Mouse (Mus musculus): ENCODE measurements around the gene Dnah17. TPM values are rescaled to one million over a fixed set of nuclear protein-coding genes. Genes with fewer than 3 reads are reported as not detected.

Gene Dnah17
- polyA plus RNA-seq, 1 experiment from 2014 or later, result 0.14 TPM

GRCm38 (mm10) chr11:118164566-118164965 lies 34.1 kb upstream of the Dnah17 start:
- Histone ChIP-seq H3K27me3 (replicated peaks; ENCODE audit: control insufficient read depth, insufficient read depth, low read length) (no peaks in the 10 kb centered on the region), H3K4me1 (replicated peaks; ENCODE audit: control insufficient read depth, insufficient read depth, low read length) (peaks cover 17% of the 10 kb centered on the region), H3K36me3 (ENCODE audit: control insufficient read depth, insufficient read depth, low read length) (peaks cover 55% of the 10 kb centered on the region), H3K27ac (ENCODE audit: low read depth) (peak overlapping the region; percentile 73; the same call in 1 of the 2 replicates), H3K4me2 (ENCODE audit: low read length) (no peak overlapping the region), H3K9me3 (ENCODE audit: control insufficient read depth, low read length) (no peaks in the 10 kb centered on the region), H3K4me3 (ENCODE audit: low read depth, low read length) (no peak overlapping the region), H3K9ac (ENCODE audit: low read length) (no peak overlapping the region)
- 78% methylated on average over 8 of the region's 8 CpGs for WGBS
- DNase-seq (ENCODE audit: low spot score) (no peak), ATAC-seq (replicated peaks; ENCODE audit: low FRiP score, low TSS enrichment, low read depth) (no peak)

- no peak overlapping the region for H3K27ac ChIP-seq (ENCODE audit: low read depth)
- H3K9ac ChIP-seq (ENCODE audit: low read length), result no peak overlapping the region
- H3K27me3 ChIP-seq (replicated peaks; ENCODE audit: control insufficient read depth, insufficient read depth, low read length), result no peaks in the 10 kb centered on the region
- ATAC-seq (replicated peaks; ENCODE audit: low FRiP score, low TSS enrichment, low read depth) (no peak), DNase-seq (ENCODE audit: low spot score) (no peak)
- no peak overlapping the region for H3K4me2 ChIP-seq (ENCODE audit: low read length)
- WGBS, result 37% methylated on average over 10 of the region's 10 CpGs
- peaks cover 36% of the 10 kb centered on the region for H3K36me3 ChIP-seq (ENCODE audit: control insufficient read depth, insufficient read depth, low read length)
- H3K4me3 ChIP-seq (ENCODE audit: low read depth, low read length), result no peak overlapping the region
- H3K4me1 ChIP-seq (replicated peaks; ENCODE audit: control insufficient read depth, insufficient read depth, low read length), result peaks cover 19% of the 10 kb centered on the region
- no peaks in the 10 kb centered on the region for H3K9me3 ChIP-seq (ENCODE audit: control insufficient read depth, low read length)
Observed at GRCm38 (mm10) chr11:118162245-118162644, 31.8 kb upstream of the Dnah17 start.

- ATAC-seq (replicated peaks; ENCODE audit: low FRiP score, low TSS enrichment, low read depth), result 0 out of 2 replicates have a peak, but pooled peaks have one; percentile 18
- no peak overlapping the region for H3K4me3 ChIP-seq (ENCODE audit: low read depth, low read length)
- H3K9me3 ChIP-seq (ENCODE audit: control insufficient read depth, low read length), result no peaks in the 10 kb centered on the region
- peaks cover 27% of the 10 kb centered on the region for H3K36me3 ChIP-seq (ENCODE audit: control insufficient read depth, insufficient read depth, low read length)
- no peak for DNase-seq (ENCODE audit: low spot score)
- WGBS, result 52% methylated on average over 6 of the region's 6 CpGs
- H3K4me1 ChIP-seq (replicated peaks; ENCODE audit: control insufficient read depth, insufficient read depth, low read length), result peaks cover 15% of the 10 kb centered on the region
- no peak overlapping the region for H3K27ac ChIP-seq (ENCODE audit: low read depth)
- no peak overlapping the region for H3K9ac ChIP-seq (ENCODE audit: low read length)
- H3K4me2 ChIP-seq (ENCODE audit: low read length), result no peak overlapping the region
- no peaks in the 10 kb centered on the region for H3K27me3 ChIP-seq (replicated peaks; ENCODE audit: control insufficient read depth, insufficient read depth, low read length)
Observed at GRCm38 (mm10) chr11:118161240-118161639, 30.8 kb upstream of the Dnah17 start.

- WGBS, result 64% methylated on average over 2 of the region's 2 CpGs
- no peak overlapping the region for H3K9ac ChIP-seq (ENCODE audit: low read length)
- no peak overlapping the region for H3K27ac ChIP-seq (ENCODE audit: low read depth)
- peaks cover 23% of the 10 kb centered on the region; the same call in 1 of the 2 replicates for H3K36me3 ChIP-seq (ENCODE audit: control insufficient read depth, insufficient read depth, low read length)
- 0 out of 2 replicates have a peak, but pooled peaks cover under 1% of the 10 kb centered on the region for H3K9me3 ChIP-seq (ENCODE audit: control insufficient read depth, low read length)
- H3K4me3 ChIP-seq (ENCODE audit: low read depth, low read length), result no peak overlapping the region
- no peak for ATAC-seq (replicated peaks; ENCODE audit: low FRiP score, low TSS enrichment, low read depth)
- no peaks in the 10 kb centered on the region for H3K27me3 ChIP-seq (replicated peaks; ENCODE audit: control insufficient read depth, insufficient read depth, low read length)
- H3K4me1 ChIP-seq (replicated peaks; ENCODE audit: control insufficient read depth, insufficient read depth, low read length), result peaks cover 11% of the 10 kb centered on the region
- no peak for DNase-seq (ENCODE audit: low spot score)
- H3K4me2 ChIP-seq (ENCODE audit: low read length), result no peak overlapping the region
Observed at GRCm38 (mm10) chr11:118160763-118161162, 30.3 kb upstream of the Dnah17 start.

GRCm38 (mm10) chr11:118158753-118159152 lies 28.3 kb upstream of the Dnah17 start:
- H3K27ac ChIP-seq (ENCODE audit: low read depth), result no peak overlapping the region
- H3K9ac ChIP-seq (ENCODE audit: low read length), result no peak overlapping the region
- WGBS, result 50% methylated on average over 4 of the region's 4 CpGs
- H3K4me1 ChIP-seq (replicated peaks; ENCODE audit: control insufficient read depth, insufficient read depth, low read length), result peaks cover 7% of the 10 kb centered on the region; the same call in 1 of the 2 replicates
- H3K9me3 ChIP-seq (ENCODE audit: control insufficient read depth, low read length), result 0 out of 2 replicates have a peak, but pooled peaks cover 4% of the 10 kb centered on the region
- ATAC-seq (replicated peaks; ENCODE audit: low FRiP score, low TSS enrichment, low read depth) (no peak), DNase-seq (ENCODE audit: low spot score) (no peak)
- H3K27me3 ChIP-seq (replicated peaks; ENCODE audit: control insufficient read depth, insufficient read depth, low read length), result no peaks in the 10 kb centered on the region
- H3K4me2 ChIP-seq (ENCODE audit: low read length), result no peak overlapping the region
- H3K36me3 ChIP-seq (ENCODE audit: control insufficient read depth, insufficient read depth, low read length), result peaks cover 4% of the 10 kb centered on the region; the same call in 1 of the 2 replicates
- no peak overlapping the region for H3K4me3 ChIP-seq (ENCODE audit: low read depth, low read length)

GRCm38 (mm10) chr11:118156480-118157060 lies 26.1 kb upstream of the Dnah17 start:
- no peak overlapping the region for H3K9ac ChIP-seq (ENCODE audit: low read length)
- H3K4me2 ChIP-seq (ENCODE audit: low read length), result no peak overlapping the region
- no peak for ATAC-seq (replicated peaks; ENCODE audit: low FRiP score, low TSS enrichment, low read depth)
- no peak overlapping the region for H3K27ac ChIP-seq (ENCODE audit: low read depth)
- H3K4me1 ChIP-seq (replicated peaks; ENCODE audit: control insufficient read depth, insufficient read depth, low read length), result peaks cover 7% of the 10 kb centered on the region; the same call in 1 of the 2 replicates
- no peak overlapping the region for H3K4me3 ChIP-seq (ENCODE audit: low read depth, low read length)
- 0 out of 2 replicates have a peak, but pooled peaks cover 4% of the 10 kb centered on the region for H3K9me3 ChIP-seq (ENCODE audit: control insufficient read depth, low read length)
- H3K27me3 ChIP-seq (replicated peaks; ENCODE audit: control insufficient read depth, insufficient read depth, low read length), result no peaks in the 10 kb centered on the region
- H3K36me3 ChIP-seq (ENCODE audit: control insufficient read depth, insufficient read depth, low read length), result no peaks in the 10 kb centered on the region
- 73% methylated on average over 8 of the region's 8 CpGs for WGBS
- no peak for DNase-seq (ENCODE audit: low spot score)

- no peak overlapping the region for H3K27ac ChIP-seq (ENCODE audit: low read depth)
- H3K27me3 ChIP-seq (replicated peaks; ENCODE audit: control insufficient read depth, insufficient read depth, low read length), result no peaks in the 10 kb centered on the region
- H3K4me2 ChIP-seq (ENCODE audit: low read length), result no peak overlapping the region
- H3K36me3 ChIP-seq (ENCODE audit: control insufficient read depth, insufficient read depth, low read length), result no peaks in the 10 kb centered on the region
- ATAC-seq (replicated peaks; ENCODE audit: low FRiP score, low TSS enrichment, low read depth), result no peak
- H3K4me3 ChIP-seq (ENCODE audit: low read depth, low read length), result no peak overlapping the region
- H3K4me1 ChIP-seq (replicated peaks; ENCODE audit: control insufficient read depth, insufficient read depth, low read length), result peaks cover 22% of the 10 kb centered on the region
- H3K9me3 ChIP-seq (ENCODE audit: control insufficient read depth, low read length), result peaks cover 7% of the 10 kb centered on the region; the same call in 1 of the 2 replicates
- DNase-seq (ENCODE audit: low spot score), result no peak
- no peak overlapping the region for H3K9ac ChIP-seq (ENCODE audit: low read length)
- WGBS, result 83% methylated on average over 4 of the region's 4 CpGs
Observed at GRCm38 (mm10) chr11:118152964-118153363, 22.5 kb upstream of the Dnah17 start.

- Histone ChIP-seq H3K36me3 (ENCODE audit: control insufficient read depth, insufficient read depth, low read length) (no peaks in the 10 kb centered on the region), H3K4me2 (ENCODE audit: low read length) (no peak overlapping the region), H3K9ac (ENCODE audit: low read length) (no peak overlapping the region), H3K9me3 (ENCODE audit: control insufficient read depth, low read length) (peaks cover 7% of the 10 kb centered on the region; the same call in 1 of the 2 replicates), H3K4me1 (replicated peaks; ENCODE audit: control insufficient read depth, insufficient read depth, low read length) (peaks cover 22% of the 10 kb centered on the region), H3K4me3 (ENCODE audit: low read depth, low read length) (no peak overlapping the region), H3K27me3 (replicated peaks; ENCODE audit: control insufficient read depth, insufficient read depth, low read length) (no peaks in the 10 kb centered on the region), H3K27ac (ENCODE audit: low read depth) (0 out of 2 replicates have a peak overlapping the region, but pooled peaks have one; percentile 72)
- 77% methylated on average over 5 of the region's 5 CpGs for WGBS
- no peak for DNase-seq (ENCODE audit: low spot score)
- ATAC-seq (replicated peaks; ENCODE audit: low FRiP score, low TSS enrichment, low read depth), result no peak
Observed at GRCm38 (mm10) chr11:118151423-118152180, 21.2 kb upstream of the Dnah17 start.
